Mouse (Mus musculus): ENCODE measurements around the gene Tbc1d20. TPM values are rescaled to one million over a fixed set of nuclear protein-coding genes. Genes with fewer than 3 reads are reported as not detected.

Tbc1d20 gene
- 27.7 and 32.3 TPM in 2 replicates for polyA plus RNA-seq (2011; ENCODE audit: insufficient read depth, insufficient read length, low read depth, missing spikeins)

- H3K9ac ChIP-seq (ENCODE audit: low read depth, poor library complexity, severe bottlenecking) = peak within 1 kb of the TSS; percentile 92
- peak within 1 kb of the TSS; percentile 79 for H3K4me3 ChIP-seq (ENCODE audit: low read depth, low read length)
- H3K27ac ChIP-seq (ENCODE audit: insufficient read depth, low read length) = no peak within 1 kb of the TSS
- no peaks in the 10 kb centered on the region for H3K9me3 ChIP-seq (replicated peaks; ENCODE audit: control insufficient read depth, insufficient read depth, low read length, poor library complexity, severe bottlenecking)
- no peaks in the 10 kb centered on the region for H3K4me1 ChIP-seq (ENCODE audit: control insufficient read depth, insufficient read depth, low read length)
- TF ChIP-seq POLR2A (IDR thresholded peaks at IDR 0.05; ENCODE audit: insufficient read depth, low read length) (peak; percentile 67), EP300 (IDR thresholded peaks at IDR 0.05; ENCODE audit: insufficient read depth, low read depth, low read length) (no peak), CTCF (IDR thresholded peaks at IDR 0.05; ENCODE audit: low read depth, low read length) (no peak)
- no peaks in the 10 kb centered on the region for H3K36me3 ChIP-seq (ENCODE audit: control insufficient read depth, insufficient read depth, low read length, poor library complexity, severe bottlenecking)
- no peaks in the 10 kb centered on the region for H3K27me3 ChIP-seq (ENCODE audit: control insufficient read depth, insufficient read depth, low read length, poor library complexity, severe bottlenecking)
These were observed at the start of gene Tbc1d20 for GRCm38 (mm10) chr2:152293727-152294475. Gene Tbc1d20, plus strand, starts transcription at chr2:152293828.

DNA sequence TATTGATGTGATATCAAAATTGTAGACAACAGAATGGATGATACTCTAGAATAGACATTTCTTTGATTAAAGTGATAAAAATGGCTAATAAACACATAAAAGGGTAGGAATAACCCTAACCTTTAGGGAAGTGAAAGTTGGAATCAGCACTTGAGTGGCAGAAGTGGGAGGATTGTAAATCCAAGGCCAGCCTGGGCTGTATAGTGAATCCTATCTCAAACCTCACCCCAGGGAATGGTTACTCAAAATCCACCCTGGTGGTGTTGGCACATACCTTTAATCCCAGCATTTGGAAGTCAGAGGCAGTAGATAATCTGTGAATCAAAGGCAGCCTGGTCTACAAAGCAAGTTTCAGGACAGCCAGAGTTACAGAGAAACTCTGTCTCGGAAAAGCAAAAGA is 46.4 kb upstream of the Tbc1d20 start:
- H3K36me3 ChIP-seq (ENCODE audit: control insufficient read depth, insufficient read depth, low read length, poor library complexity, severe bottlenecking) = peaks cover 26% of the 10 kb centered on the region
- peaks cover 3% of the 10 kb centered on the region for H3K4me1 ChIP-seq (ENCODE audit: control insufficient read depth, insufficient read depth, low read length)
- H3K9me3 ChIP-seq (replicated peaks; ENCODE audit: control insufficient read depth, insufficient read depth, low read length, poor library complexity, severe bottlenecking) = no peaks in the 10 kb centered on the region
- H3K4me3 ChIP-seq (ENCODE audit: low read depth, low read length) = no peak overlapping the region
- no peaks in the 10 kb centered on the region for H3K27me3 ChIP-seq (ENCODE audit: control insufficient read depth, insufficient read depth, low read length, poor library complexity, severe bottlenecking)
- H3K27ac ChIP-seq (ENCODE audit: insufficient read depth, low read length) = no peak overlapping the region; the same call in 1 of the 2 replicates
- no peak for TF ChIP-seq POLR2A (IDR thresholded peaks at IDR 0.05; ENCODE audit: insufficient read depth, low read length)
- no peak for TF ChIP-seq EP300 (IDR thresholded peaks at IDR 0.05; ENCODE audit: insufficient read depth, low read depth, low read length)
- no peak for TF ChIP-seq CTCF (IDR thresholded peaks at IDR 0.05; ENCODE audit: low read depth, low read length)
- no peak overlapping the region for H3K9ac ChIP-seq (ENCODE audit: low read depth, poor library complexity, severe bottlenecking)

GRCm38 (mm10) chr2:152250511-152250910 is 43.1 kb upstream of the Tbc1d20 start:
- no peaks in the 10 kb centered on the region for H3K27me3 ChIP-seq (ENCODE audit: control insufficient read depth, insufficient read depth, low read length, poor library complexity, severe bottlenecking)
- no peak for TF ChIP-seq CTCF (IDR thresholded peaks at IDR 0.05; ENCODE audit: low read depth, low read length)
- no peak for TF ChIP-seq EP300 (IDR thresholded peaks at IDR 0.05; ENCODE audit: insufficient read depth, low read depth, low read length)
- TF ChIP-seq POLR2A (IDR thresholded peaks at IDR 0.05; ENCODE audit: insufficient read depth, low read length) = no peak
- peaks cover 49% of the 10 kb centered on the region for H3K36me3 ChIP-seq (ENCODE audit: control insufficient read depth, insufficient read depth, low read length, poor library complexity, severe bottlenecking)

GRCm38 (mm10) chr2:152259739-152260138 is 33.9 kb upstream of the Tbc1d20 start:
- no peaks in the 10 kb centered on the region for H3K27me3 ChIP-seq (ENCODE audit: control insufficient read depth, insufficient read depth, low read length, poor library complexity, severe bottlenecking)
- no peak overlapping the region for H3K4me3 ChIP-seq (ENCODE audit: low read depth, low read length)
- H3K27ac ChIP-seq (ENCODE audit: insufficient read depth, low read length) = peak overlapping the region; percentile 49; the same call in 1 of the 2 replicates
- no peak for TF ChIP-seq POLR2A (IDR thresholded peaks at IDR 0.05; ENCODE audit: insufficient read depth, low read length)
- TF ChIP-seq EP300 (IDR thresholded peaks at IDR 0.05; ENCODE audit: insufficient read depth, low read depth, low read length) = no peak
- TF ChIP-seq CTCF (IDR thresholded peaks at IDR 0.05; ENCODE audit: low read depth, low read length) = no peak
- H3K9me3 ChIP-seq (replicated peaks; ENCODE audit: control insufficient read depth, insufficient read depth, low read length, poor library complexity, severe bottlenecking) = no peaks in the 10 kb centered on the region
- no peak overlapping the region for H3K9ac ChIP-seq (ENCODE audit: low read depth, poor library complexity, severe bottlenecking)
- H3K4me1 ChIP-seq (ENCODE audit: control insufficient read depth, insufficient read depth, low read length) = no peaks in the 10 kb centered on the region
- peaks cover 75% of the 10 kb centered on the region for H3K36me3 ChIP-seq (ENCODE audit: control insufficient read depth, insufficient read depth, low read length, poor library complexity, severe bottlenecking)

More at GRCm38 (mm10) chr2:152250511-152250910, 43.1 kb upstream of the Tbc1d20 start:
- Histone ChIP-seq H3K4me3 (ENCODE audit: low read depth, low read length) (no peak overlapping the region), H3K9me3 (replicated peaks; ENCODE audit: control insufficient read depth, insufficient read depth, low read length, poor library complexity, severe bottlenecking) (no peaks in the 10 kb centered on the region), H3K27ac (ENCODE audit: insufficient read depth, low read length) (peak overlapping the region; percentile 39; the same call in 1 of the 2 replicates), H3K4me1 (ENCODE audit: control insufficient read depth, insufficient read depth, low read length) (no peaks in the 10 kb centered on the region), H3K9ac (ENCODE audit: low read depth, poor library complexity, severe bottlenecking) (no peak overlapping the region)

GRCm38 (mm10) chr2:152273639-152274038 is 20.0 kb upstream of the Tbc1d20 start:
- H3K9me3 ChIP-seq (replicated peaks; ENCODE audit: control insufficient read depth, insufficient read depth, low read length, poor library complexity, severe bottlenecking) = no peaks in the 10 kb centered on the region
- H3K27ac ChIP-seq (ENCODE audit: insufficient read depth, low read length) = no peak overlapping the region
- H3K9ac ChIP-seq (ENCODE audit: low read depth, poor library complexity, severe bottlenecking) = no peak overlapping the region
- no peak overlapping the region for H3K4me3 ChIP-seq (ENCODE audit: low read depth, low read length)
- no peaks in the 10 kb centered on the region for H3K27me3 ChIP-seq (ENCODE audit: control insufficient read depth, insufficient read depth, low read length, poor library complexity, severe bottlenecking)
- peaks cover 64% of the 10 kb centered on the region for H3K36me3 ChIP-seq (ENCODE audit: control insufficient read depth, insufficient read depth, low read length, poor library complexity, severe bottlenecking)
- no peaks in the 10 kb centered on the region for H3K4me1 ChIP-seq (ENCODE audit: control insufficient read depth, insufficient read depth, low read length)
- TF ChIP-seq EP300 (IDR thresholded peaks at IDR 0.05; ENCODE audit: insufficient read depth, low read depth, low read length) (no peak), POLR2A (IDR thresholded peaks at IDR 0.05; ENCODE audit: insufficient read depth, low read length) (no peak), CTCF (IDR thresholded peaks at IDR 0.05; ENCODE audit: low read depth, low read length) (no peak)

GRCm38 (mm10) chr2:152281407-152281806 is 12.2 kb upstream of the Tbc1d20 start:
- TF ChIP-seq CTCF (IDR thresholded peaks at IDR 0.05; ENCODE audit: low read depth, low read length) (no peak), POLR2A (IDR thresholded peaks at IDR 0.05; ENCODE audit: insufficient read depth, low read length) (no peak), EP300 (IDR thresholded peaks at IDR 0.05; ENCODE audit: insufficient read depth, low read depth, low read length) (no peak)
- Histone ChIP-seq H3K36me3 (ENCODE audit: control insufficient read depth, insufficient read depth, low read length, poor library complexity, severe bottlenecking) (peaks cover 73% of the 10 kb centered on the region), H3K27ac (ENCODE audit: insufficient read depth, low read length) (no peak overlapping the region)

More at GRCm38 (mm10) chr2:152281407-152281806, 12.2 kb upstream of the Tbc1d20 start:
- H3K9me3 ChIP-seq (replicated peaks; ENCODE audit: control insufficient read depth, insufficient read depth, low read length, poor library complexity, severe bottlenecking) = no peaks in the 10 kb centered on the region
- no peak overlapping the region for H3K9ac ChIP-seq (ENCODE audit: low read depth, poor library complexity, severe bottlenecking)
- no peaks in the 10 kb centered on the region for H3K4me1 ChIP-seq (ENCODE audit: control insufficient read depth, insufficient read depth, low read length)
- H3K4me3 ChIP-seq (ENCODE audit: low read depth, low read length) = no peak overlapping the region
- no peaks in the 10 kb centered on the region for H3K27me3 ChIP-seq (ENCODE audit: control insufficient read depth, insufficient read depth, low read length, poor library complexity, severe bottlenecking)

Measured in ES-Bruce4 (cell line).